ENCODE assay signal across 8 mouse cellular contexts in the genomic region with DNA sequence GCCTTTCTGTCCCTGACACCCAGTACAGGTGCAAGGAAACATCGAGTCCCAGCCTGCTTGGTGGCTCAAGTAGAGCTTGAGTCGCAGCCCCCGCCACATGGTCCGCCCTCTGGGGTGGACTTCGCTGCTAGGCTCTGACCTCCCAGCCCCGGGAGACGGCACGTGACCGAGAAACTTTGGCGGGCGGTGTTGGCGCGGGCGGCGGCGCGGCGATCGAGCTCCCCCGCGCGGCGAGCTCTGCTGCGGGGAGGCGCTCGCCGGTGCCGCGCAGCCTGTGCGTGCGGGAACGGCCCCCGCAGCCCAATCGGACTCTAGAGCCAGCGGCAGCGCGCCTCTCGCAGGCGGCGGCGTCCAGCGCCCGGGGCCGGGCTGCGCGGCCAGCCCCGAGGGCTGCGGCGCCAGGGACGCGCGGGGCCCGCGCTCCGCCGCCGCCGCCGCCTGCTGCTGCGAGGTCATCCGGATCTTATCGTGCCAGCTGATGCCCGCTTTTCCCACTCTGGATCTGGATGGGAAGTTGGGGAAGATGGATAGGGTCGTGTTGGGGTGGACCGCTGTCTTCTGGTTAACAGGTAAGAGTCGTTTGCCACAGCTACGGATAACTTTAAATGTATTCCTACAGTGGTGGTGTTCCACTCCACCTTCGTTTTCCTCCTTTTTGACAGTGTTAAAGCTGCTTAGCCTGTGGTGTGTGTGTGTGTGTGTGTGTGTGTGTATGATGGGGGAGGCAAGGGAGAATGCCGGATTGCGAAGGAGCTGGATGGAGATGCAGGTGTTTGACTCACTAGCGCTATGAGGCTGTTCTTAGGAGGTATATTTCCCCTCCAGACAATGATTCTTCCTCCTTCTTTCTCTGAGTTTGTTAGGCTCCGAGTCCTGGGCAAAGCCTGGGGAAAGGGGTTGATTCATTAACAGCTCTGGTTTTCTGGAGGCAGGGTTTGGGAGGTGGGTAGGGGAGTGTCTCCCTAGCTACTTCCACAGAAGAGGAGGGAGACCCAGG. TPM values are rescaled to one million over a fixed set of nuclear protein-coding genes. Genes with fewer than 3 reads are reported as not detected.
DNase-seq lines count a peak whose midpoint lies in the region; ATAC-seq lines count a peak whose summit lies in the region.

Gene Ildr2 (plus strand): TSS at position 242 of the 997 bp plus-strand sequence.

- 0 out of 2 replicates have a peak, but pooled peaks cover 3% of the 10 kb centered on the region for H3K27me3 ChIP-seq in hindbrain, embryonic 15.5 days

- H3K9ac ChIP-seq in hindbrain, embryonic 15.5 days, result peak within 1 kb of the TSS; percentile 80

- ATAC-seq in hindbrain, embryonic 15.5 days (ENCODE audit: low FRiP score, low read depth), result peak; percentile 82

- H3K4me1 ChIP-seq in hindbrain, embryonic 15.5 days (replicated peaks), result peaks cover 26% of the 10 kb centered on the region

- H3K4me3 ChIP-seq in hindbrain, embryonic 15.5 days, result peak within 1 kb of the TSS; percentile 72

- under 1% methylated on average over 71 of the region's 72 CpGs for WGBS in hindbrain, embryonic 15.5 days

- H3K4me2 ChIP-seq in hindbrain, embryonic 15.5 days, result peak within 1 kb of the TSS; percentile 83

- H3K27ac ChIP-seq in hindbrain, embryonic 15.5 days (replicated peaks), result peak within 1 kb of the TSS; percentile 74; the same call in 1 of the 2 replicates

- peak; percentile 47 for DNase-seq in R1 (ENCODE audit: low read depth, low spot score)
- peak; percentile 67 to 79 for DNase-seq in cerebellum, postnatal 10 days
- peak; percentile 20 to 30 for DNase-seq in gastrocnemius, adult 8-10 months (ENCODE audit: low spot score in 2 of 2)
- DNase-seq in left cerebral cortex, adult 8-10 months (ENCODE audit: low spot score in 2 of 2), result peak in 1 of 2 experiments; percentile 39
- DNase-seq in lung, postnatal 36 days, result peak; percentile 14
- DNase-seq in right cerebral cortex, adult 18-20 months, result peak; percentile 77
- no peak for DNase-seq in spleen, postnatal 36 days (ENCODE audit: low spot score in 2 of 2)

- no peaks in the 10 kb centered on the region for H3K36me3 ChIP-seq in hindbrain, embryonic 15.5 days

- H3K9me3 ChIP-seq in hindbrain, embryonic 15.5 days, result no peaks in the 10 kb centered on the region

RNA-seq across cellular contexts. Expression of gene Ildr2, which starts in this region (rescaled TPM):
- 1 to 10 TPM; 1.3 to 2.0 (median 1.5) TPM for total RNA-seq in gastrocnemius, adult 8-10 months (2022)
- 4.1 and 4.9 TPM in 2 replicates for polyA plus RNA-seq in hindbrain, embryonic 15.5 days (2015; fragmentation: Nextera tagmentation; extraction: Ambion mirVana)
- total RNA-seq in left cerebral cortex, adult 8-10 months (2022), result 10 to 100 TPM; 82.4 to 90.9 (median 86.5) TPM

Comparison
In these comparisons a context has a peak if more than half of its experiments do, and no peak if none do; other contexts are left out.
1. RNA of gene Ildr2 (total RNA-seq): 82.4 to 90.9 TPM in left cerebral cortex, adult 8-10 months; 1.3 to 2.0 TPM in gastrocnemius, adult 8-10 months; every median in the first group is over 10 times any median in the second.
2. DNase-seq: peak in R1 (single experiment), cerebellum, postnatal 10 days (2 of 2), gastrocnemius, adult 8-10 months (2 of 2), lung, postnatal 36 days (single experiment) and right cerebral cortex, adult 18-20 months (single experiment); none in spleen, postnatal 36 days (0 of 2).